Mouse (Mus musculus) forebrain, embryonic 16.5 days (tissue): ENCODE results near the gene Nfkb1. TPM values are rescaled to one million over a fixed set of nuclear protein-coding genes. Genes with fewer than 3 reads are reported as not detected.

Experiments
- ATAC-seq: fragments of 200-750 bp; cut with Nextera tagmentation; 2 replicates; pipeline ENCODE4 v1.8.0; 2017; ENCODE audit warnings: mild to moderate bottlenecking, moderate library complexity
- H3K27ac ChIP-seq: fragments of 300-500 bp; sonication (generic); 2 replicates; pipeline ENCODE4 v1.5.1; 2014; ENCODE audit warnings: low read length, control low read depth
- H3K27me3 ChIP-seq: fragments of 300-500 bp; sonication (generic); replicated peaks from 2 replicates; pipeline ENCODE4 v1.6.1; 2014; ENCODE audit warnings: low read length; ENCODE audit not compliant: control insufficient read depth, insufficient read depth
- H3K36me3 ChIP-seq: fragments of 300-500 bp; sonication (generic); 2 replicates; pipeline ENCODE4 v1.6.1; 2014; ENCODE audit not compliant: control insufficient read depth, insufficient read depth
- H3K4me1 ChIP-seq: fragments of 300-500 bp; sonication (generic); replicated peaks from 2 replicates; pipeline ENCODE4 v1.6.1; 2014; ENCODE audit warnings: low read length; ENCODE audit not compliant: control insufficient read depth, insufficient read depth
- H3K4me2 ChIP-seq: fragments of 300-500 bp; sonication (generic); 2 replicates; pipeline ENCODE4 v1.6.1; 2014; ENCODE audit warnings: mild to moderate bottlenecking, low read length, control low read depth
- H3K4me3 ChIP-seq: fragments of 300-500 bp; sonication (generic); replicated peaks from 2 replicates; pipeline ENCODE4 v1.5.1; 2014; ENCODE audit warnings: mild to moderate bottlenecking, low read length, control low read depth
- H3K9ac ChIP-seq: fragments of 300-500 bp; sonication (generic); replicated peaks from 2 replicates; pipeline ENCODE4 v1.6.1; 2014; ENCODE audit warnings: low read depth, low read length, control low read depth
- H3K9me3 ChIP-seq: fragments of 300-500 bp; sonication (generic); 2 replicates; pipeline ENCODE4 v1.6.1; 2016; ENCODE audit warnings: low read length; ENCODE audit not compliant: control insufficient read depth
- WGBS: fragments of 180-500 bp; shearing (Covaris S2); extraction: QIAGEN DNeasy Blood & Tissue Kit; methylation state at CpG from one replicate; pipeline ENCODE4 v1.1.7; 2014; 5-methylcytosine and 5-hydroxymethylcytosine counted together
- polyA plus RNA-seq: library from polyadenylated mRNA; unstranded; fragments of >200 nt; fragmentation: Nextera tagmentation; extraction: Ambion mirVana; gene quantifications from 2 replicates; pipeline ENCODE4 v1.2.1, GENCODE M21; 2015

Nfkb1 gene
- polyA plus RNA-seq, 1 experiment from 2014 or later: 7.1 TPM

GRCm38 (mm10) chr3:135630430-135631095, 60.8 kb downstream of the Nfkb1 start:
- peak; percentile 72 for ATAC-seq
- H3K27ac ChIP-seq: no peak overlapping the region
- no peak overlapping the region for H3K4me3 ChIP-seq
- 61% methylated on average over 21 of the region's 21 CpGs for WGBS
- H3K9me3 ChIP-seq: no peaks in the 10 kb centered on the region
- no peaks in the 10 kb centered on the region for H3K27me3 ChIP-seq
- H3K36me3 ChIP-seq: no peaks in the 10 kb centered on the region
- no peaks in the 10 kb centered on the region for H3K4me1 ChIP-seq
- H3K4me2 ChIP-seq: peak overlapping the region; percentile 26; the same call in 1 of the 2 replicates
- H3K9ac ChIP-seq: no peak overlapping the region

GRCm38 (mm10) chr3:135629830-135630355, 61.5 kb downstream of the Nfkb1 start:
- no peaks in the 10 kb centered on the region for H3K4me1 ChIP-seq
- H3K9ac ChIP-seq: no peak overlapping the region
- H3K4me3 ChIP-seq: no peak overlapping the region
- no peaks in the 10 kb centered on the region for H3K9me3 ChIP-seq
- no peak for ATAC-seq
- H3K27me3 ChIP-seq: no peaks in the 10 kb centered on the region
- no peak overlapping the region for H3K27ac ChIP-seq
- WGBS: 95% methylated on average over 4 of the region's 4 CpGs
- no peaks in the 10 kb centered on the region for H3K36me3 ChIP-seq
- no peak overlapping the region for H3K4me2 ChIP-seq

- WGBS: 90% methylated on average over 9 of the region's 9 CpGs
- Histone ChIP-seq H3K4me2 (no peak overlapping the region), H3K9me3 (no peaks in the 10 kb centered on the region), H3K9ac (no peak overlapping the region), H3K4me1 (no peaks in the 10 kb centered on the region), H3K27me3 (no peaks in the 10 kb centered on the region), H3K27ac (no peak overlapping the region), H3K4me3 (no peak overlapping the region), H3K36me3 (no peaks in the 10 kb centered on the region)
- no peak for ATAC-seq
Measured at GRCm38 (mm10) chr3:135628706-135629169, 62.6 kb downstream of the Nfkb1 start.

GRCm38 (mm10) chr3:135628000-135628705, 63.2 kb downstream of the Nfkb1 start:
- Histone ChIP-seq H3K27ac (no peak overlapping the region), H3K9ac (no peak overlapping the region), H3K4me1 (no peaks in the 10 kb centered on the region), H3K36me3 (no peaks in the 10 kb centered on the region), H3K9me3 (no peaks in the 10 kb centered on the region), H3K27me3 (no peaks in the 10 kb centered on the region), H3K4me2 (no peak overlapping the region), H3K4me3 (no peak overlapping the region)
- 92% methylated on average over 9 of the region's 9 CpGs for WGBS
- no peak for ATAC-seq

GRCm38 (mm10) chr3:135625290-135625689, 66.1 kb downstream of the Nfkb1 start:
- no peaks in the 10 kb centered on the region for H3K36me3 ChIP-seq
- H3K4me1 ChIP-seq: no peaks in the 10 kb centered on the region
- 96% methylated on average over 2 of the region's 2 CpGs for WGBS
- no peaks in the 10 kb centered on the region for H3K9me3 ChIP-seq
- no peak for ATAC-seq
- no peak overlapping the region for H3K4me2 ChIP-seq
- H3K4me3 ChIP-seq: no peak overlapping the region
- H3K9ac ChIP-seq: no peak overlapping the region
- H3K27me3 ChIP-seq: no peaks in the 10 kb centered on the region
- H3K27ac ChIP-seq: no peak overlapping the region

GRCm38 (mm10) chr3:135616730-135617129, 74.6 kb downstream of the Nfkb1 start:
- Histone ChIP-seq H3K9me3 (no peaks in the 10 kb centered on the region), H3K36me3 (0 out of 2 replicates have a peak, but pooled peaks cover 2% of the 10 kb centered on the region), H3K4me1 (no peaks in the 10 kb centered on the region), H3K27ac (no peak overlapping the region), H3K4me2 (no peak overlapping the region), H3K9ac (no peak overlapping the region), H3K27me3 (no peaks in the 10 kb centered on the region), H3K4me3 (no peak overlapping the region)
- ATAC-seq: no peak
- WGBS: 94% methylated on average over 7 of the region's 7 CpGs

GRCm38 (mm10) chr3:135614376-135614775, 77.0 kb downstream of the Nfkb1 start:
- no peak for ATAC-seq
- no peaks in the 10 kb centered on the region; the same call in 1 of the 2 replicates for H3K4me1 ChIP-seq
- 84% methylated on average over 3 of the region's 3 CpGs for whole genome bisulfite sequencing
- H3K36me3 ChIP-seq: 0 out of 2 replicates have a peak, but pooled peaks cover 2% of the 10 kb centered on the region
- H3K27ac ChIP-seq: no peak overlapping the region
- no peak overlapping the region for H3K4me2 ChIP-seq
- H3K4me3 ChIP-seq: no peak overlapping the region
- no peaks in the 10 kb centered on the region for H3K27me3 ChIP-seq
- H3K9me3 ChIP-seq: no peaks in the 10 kb centered on the region
- H3K9ac ChIP-seq: no peak overlapping the region

- peak; percentile 86 for ATAC-seq
- Histone ChIP-seq H3K27me3 (no peaks in the 10 kb centered on the region), H3K27ac (no peak overlapping the region), H3K4me3 (no peak overlapping the region), H3K4me2 (no peak overlapping the region), H3K9me3 (no peaks in the 10 kb centered on the region), H3K9ac (no peak overlapping the region), H3K4me1 (no peaks in the 10 kb centered on the region; the same call in 1 of the 2 replicates), H3K36me3 (no peaks in the 10 kb centered on the region)
- WGBS: 39% methylated on average over 3 of the region's 3 CpGs
Measured at GRCm38 (mm10) chr3:135610221-135610620, 81.1 kb downstream of the Nfkb1 start.

GRCm38 (mm10) chr3:135607660-135608473, 83.5 kb downstream of the Nfkb1 start:
- 95% methylated on average over 24 of the region's 24 CpGs for WGBS
- H3K4me3 ChIP-seq: no peak overlapping the region
- H3K27ac ChIP-seq: no peak overlapping the region
- no peaks in the 10 kb centered on the region for H3K9me3 ChIP-seq
- ATAC-seq: no peak
- H3K4me1 ChIP-seq: no peaks in the 10 kb centered on the region; the same call in 1 of the 2 replicates
- no peak overlapping the region for H3K4me2 ChIP-seq
- H3K36me3 ChIP-seq: no peaks in the 10 kb centered on the region; the same call in none of the 2 replicates
- no peaks in the 10 kb centered on the region for H3K27me3 ChIP-seq
- H3K9ac ChIP-seq: no peak overlapping the region
